In the genomic region with DNA sequence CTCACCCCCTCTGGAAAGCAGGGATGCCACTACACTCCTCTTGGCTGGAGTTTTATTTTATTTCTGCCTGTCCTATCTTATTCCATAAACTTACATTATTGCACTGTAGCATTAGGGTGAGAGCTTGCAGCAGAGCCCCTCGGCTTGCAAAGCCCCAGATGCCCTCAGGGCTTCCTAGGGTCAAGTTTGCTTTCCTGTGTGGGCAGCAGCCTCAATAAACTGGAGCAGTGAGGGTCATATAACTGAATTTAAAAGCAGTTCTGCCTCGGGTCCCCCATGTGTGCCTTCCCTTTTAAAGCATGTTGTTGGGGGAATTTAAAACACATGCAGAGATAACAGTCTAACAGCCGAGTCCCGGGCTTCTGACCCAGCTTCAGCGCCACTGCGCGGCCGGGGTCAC, we compare ENCODE assay signal across 24 mouse cellular contexts.
"Had no signal": no experiment of that assay in that cellular context is flagged by ENCODE, and none has a peak within 500 bp of the region (broad histone marks: within the 10 kb centered on the region; RNA-seq: fewer than 3 reads in every experiment).

No protein-coding gene starts in this region.

- DNase-seq: kidney, adult 2 months; kidney, postnatal 10 days; kidney, postnatal 36 days; layer of hippocampus, postnatal 36 days; left cerebral cortex, postnatal 4 days; liver, postnatal 0 days; lung, embryonic 14.5 days; lung, postnatal 36 days; midbrain, embryonic 14.5 days; right cerebral cortex, adult 18-20 months; right cerebral cortex, postnatal 14 days; right cerebral cortex, postnatal 4 days; thymus, adult 2 months; thymus, postnatal 14 days; thymus, postnatal 4 days had no signal

- H3K9ac ChIP-seq: kidney, embryonic 15.5 days; limb, embryonic 15.5 days; liver, embryonic 14.5 days; liver, postnatal 0 days; lung, embryonic 14.5 days; neural tube, embryonic 12.5 days; neural tube, embryonic 15.5 days had no signal

- ATAC-seq: liver, postnatal 0 days; lung, postnatal 0 days had no signal

- H3K4me1 ChIP-seq: midbrain, embryonic 10.5 days; neural tube, embryonic 12.5 days; neural tube, embryonic 15.5 days had no signal

- H3K4me2 ChIP-seq: kidney, embryonic 15.5 days; limb, embryonic 15.5 days; liver, embryonic 11.5 days; lung, embryonic 14.5 days; neural tube, embryonic 12.5 days; neural tube, embryonic 15.5 days had no signal

- H3K27me3 ChIP-seq: kidney, embryonic 15.5 days; limb, embryonic 15.5 days; neural tube, embryonic 12.5 days; neural tube, embryonic 15.5 days had no signal

- H3K4me3 ChIP-seq: kidney, embryonic 15.5 days; limb, embryonic 15.5 days; midbrain, embryonic 10.5 days; neural tube, embryonic 12.5 days; neural tube, embryonic 15.5 days had no signal

- H3K27ac ChIP-seq: kidney, embryonic 15.5 days; limb, embryonic 15.5 days; liver, embryonic 14.5 days; midbrain, embryonic 10.5 days; neural tube, embryonic 12.5 days; neural tube, embryonic 15.5 days; stomach, postnatal 0 days had no signal

- H3K9me3 ChIP-seq: kidney, embryonic 15.5 days; limb, embryonic 15.5 days; midbrain, embryonic 10.5 days; neural tube, embryonic 12.5 days; neural tube, embryonic 15.5 days had no signal
